Mouse (Mus musculus): ENCODE measurements around the gene Csad. TPM values are rescaled to one million over a fixed set of nuclear protein-coding genes. Genes with fewer than 3 reads are reported as not detected.
"Not testable (repeated sequence)": the region's sequence is repeated elsewhere in the genome, so short reads cannot be mapped to it uniquely, and the experiment has no call there.

The Csad gene
- polyA plus RNA-seq, 1 experiment = not detected

GRCm38 (mm10) chr15:102239260-102239590, 34.7 kb upstream of the Csad start:
- WGBS = 15% methylated on average over 9 of the region's 9 CpGs

GRCm38 (mm10) chr15:102238543-102239259, 34.2 kb upstream of the Csad start:
- 85% methylated on average over 14 of the region's 14 CpGs for WGBS
- TF ChIP-seq POLR2A (IDR thresholded peaks at IDR 0.05; ENCODE audit: insufficient read depth, low read depth, low read length) (no peak), CTCF (IDR thresholded peaks at IDR 0.05; ENCODE audit: insufficient read depth, low read depth, low read length) (no peak)
- peaks cover 13% of the 10 kb centered on the region for H3K4me1 ChIP-seq (ENCODE audit: control insufficient read depth, insufficient read depth, low read length)
- H3K4me3 ChIP-seq (ENCODE audit: insufficient read depth, low read depth, low read length) = no peak overlapping the region
- no peak overlapping the region for H3K27ac ChIP-seq (ENCODE audit: insufficient read depth, low read depth, low read length)

More at GRCm38 (mm10) chr15:102239260-102239590, 34.7 kb upstream of the Csad start:
- H3K4me1 ChIP-seq (ENCODE audit: control insufficient read depth, insufficient read depth, low read length) = peaks cover 16% of the 10 kb centered on the region
- no peak overlapping the region for H3K4me3 ChIP-seq (ENCODE audit: insufficient read depth, low read depth, low read length)
- no peak overlapping the region for H3K27ac ChIP-seq (ENCODE audit: insufficient read depth, low read depth, low read length)
- TF ChIP-seq CTCF (IDR thresholded peaks at IDR 0.05; ENCODE audit: insufficient read depth, low read depth, low read length) = peak; percentile 69
- no peak for TF ChIP-seq POLR2A (IDR thresholded peaks at IDR 0.05; ENCODE audit: insufficient read depth, low read depth, low read length)

GRCm38 (mm10) chr15:102235371-102236027, 31.0 kb upstream of the Csad start:
- no peak overlapping the region for H3K27ac ChIP-seq (ENCODE audit: insufficient read depth, low read depth, low read length)
- H3K4me3 ChIP-seq (ENCODE audit: insufficient read depth, low read depth, low read length) = no peak overlapping the region
- no peaks in the 10 kb centered on the region for H3K4me1 ChIP-seq (ENCODE audit: control insufficient read depth, insufficient read depth, low read length)
- 46% methylated on average over 21 of the region's 21 CpGs for WGBS
- TF ChIP-seq POLR2A (IDR thresholded peaks at IDR 0.05; ENCODE audit: insufficient read depth, low read depth, low read length) (no peak), CTCF (IDR thresholded peaks at IDR 0.05; ENCODE audit: insufficient read depth, low read depth, low read length) (no peak)

- TF ChIP-seq CTCF (IDR thresholded peaks at IDR 0.05; ENCODE audit: insufficient read depth, low read depth, low read length) = no peak
- TF ChIP-seq POLR2A (IDR thresholded peaks at IDR 0.05; ENCODE audit: insufficient read depth, low read depth, low read length) = no peak
- WGBS = 30% methylated on average over 2 of the region's 2 CpGs
Observed at GRCm38 (mm10) chr15:102233896-102234295, 29.4 kb upstream of the Csad start.

GRCm38 (mm10) chr15:102232764-102233163, 28.2 kb upstream of the Csad start:
- Histone ChIP-seq H3K27ac (ENCODE audit: insufficient read depth, low read depth, low read length) (no peak overlapping the region), H3K4me3 (ENCODE audit: insufficient read depth, low read depth, low read length) (no peak overlapping the region), H3K4me1 (ENCODE audit: control insufficient read depth, insufficient read depth, low read length) (no peaks in the 10 kb centered on the region)
- 87% methylated on average over 7 of the region's 7 CpGs for WGBS
- TF ChIP-seq CTCF (IDR thresholded peaks at IDR 0.05; ENCODE audit: insufficient read depth, low read depth, low read length) (no peak), POLR2A (IDR thresholded peaks at IDR 0.05; ENCODE audit: insufficient read depth, low read depth, low read length) (no peak)

More at GRCm38 (mm10) chr15:102233896-102234295, 29.4 kb upstream of the Csad start:
- H3K27ac ChIP-seq (ENCODE audit: insufficient read depth, low read depth, low read length) = no peak overlapping the region
- no peak overlapping the region for H3K4me3 ChIP-seq (ENCODE audit: insufficient read depth, low read depth, low read length)
- no peaks in the 10 kb centered on the region for H3K4me1 ChIP-seq (ENCODE audit: control insufficient read depth, insufficient read depth, low read length)

GRCm38 (mm10) chr15:102231748-102232147, 27.2 kb upstream of the Csad start, which contains the start of gene Itgb7:
Gene Itgb7 (minus strand): TSS chr15:102231944.
- WGBS = 71% methylated on average over 6 of the region's 6 CpGs
- Histone ChIP-seq H3K27ac (ENCODE audit: insufficient read depth, low read depth, low read length) (no peak within 1 kb of the TSS), H3K4me1 (ENCODE audit: control insufficient read depth, insufficient read depth, low read length) (no peaks in the 10 kb centered on the region), H3K4me3 (ENCODE audit: insufficient read depth, low read depth, low read length) (no peak within 1 kb of the TSS)
- TF ChIP-seq POLR2A (IDR thresholded peaks at IDR 0.05; ENCODE audit: insufficient read depth, low read depth, low read length) (no peak), CTCF (IDR thresholded peaks at IDR 0.05; ENCODE audit: insufficient read depth, low read depth, low read length) (no peak)

GRCm38 (mm10) chr15:102230408-102231321, 26.1 kb upstream of the Csad start:
- 84% methylated on average over 17 of the region's 17 CpGs for WGBS
- Histone ChIP-seq H3K27ac (ENCODE audit: insufficient read depth, low read depth, low read length) (no peak overlapping the region), H3K4me3 (ENCODE audit: insufficient read depth, low read depth, low read length) (no peak overlapping the region), H3K4me1 (ENCODE audit: control insufficient read depth, insufficient read depth, low read length) (no peaks in the 10 kb centered on the region)
- TF ChIP-seq POLR2A (IDR thresholded peaks at IDR 0.05; ENCODE audit: insufficient read depth, low read depth, low read length) (no peak), CTCF (IDR thresholded peaks at IDR 0.05; ENCODE audit: insufficient read depth, low read depth, low read length) (no peak)

GRCm38 (mm10) chr15:102225619-102226018, 21.1 kb upstream of the Csad start:
- not testable (repeated sequence) for H3K27ac ChIP-seq (ENCODE audit: insufficient read depth, low read depth, low read length); H3K4me3 ChIP-seq (ENCODE audit: insufficient read depth, low read depth, low read length); H3K4me1 ChIP-seq (ENCODE audit: control insufficient read depth, insufficient read depth, low read length)
- WGBS = 78% methylated on average over 6 of the region's 6 CpGs

Data from olfactory bulb, adult 2 months (tissue).